Mouse (Mus musculus) liver, adult 2 months (tissue): Measurements from ENCODE around the gene Rnf187. TPM values are rescaled to one million over a fixed set of nuclear protein-coding genes. Genes with fewer than 3 reads are reported as not detected.
"Not testable (repeated sequence)": the region's sequence is repeated elsewhere in the genome, so short reads cannot be mapped to it uniquely, and the experiment has no call there.

ENCODE experiments used
- DNase-seq: peaks from one replicate; pipeline ENCODE4 v3.0.0-alpha.2; 2011; ENCODE audit warnings: low read depth, low spot score; ENCODE audit errors: extremely low read depth
- H3K27ac ChIP-seq: fragments of 200-500 bp; replicated peaks from 2 replicates; pipeline ENCODE4 v1.5.1; 2012; ENCODE audit warnings: low read depth, mild to moderate bottlenecking, control low read depth, inconsistent platforms, low read length; ENCODE audit not compliant: insufficient read depth
- H3K27me3 ChIP-seq: fragments of 200-500 bp; 2 replicates; pipeline ENCODE4 v1.6.1; 2012; ENCODE audit warnings: mild to moderate bottlenecking, moderate library complexity, low read length, inconsistent platforms; ENCODE audit not compliant: control insufficient read depth, insufficient read depth
- H3K36me3 ChIP-seq: fragments of 200-500 bp; 2 replicates; pipeline ENCODE4 v1.6.1; 2012; ENCODE audit warnings: low read length, inconsistent platforms; ENCODE audit not compliant: control insufficient read depth, insufficient read depth
- H3K4me1 ChIP-seq: fragments of 200-500 bp; 2 replicates; pipeline ENCODE4 v1.6.1; 2011; ENCODE audit warnings: low read length; ENCODE audit not compliant: control insufficient read depth, insufficient read depth
- H3K4me3 ChIP-seq: fragments of 200-500 bp; 2 replicates; pipeline ENCODE4 v1.5.1; 2011; ENCODE audit warnings: low read depth, mild to moderate bottlenecking, control low read depth, low read length, moderate library complexity; ENCODE audit not compliant: insufficient read depth
- H3K79me2 ChIP-seq: fragments of 200-500 bp; 2 replicates; pipeline ENCODE4 v1.6.1; 2012; ENCODE audit warnings: inconsistent platforms, mild to moderate bottlenecking, low read length, moderate library complexity; ENCODE audit not compliant: control insufficient read depth, insufficient read depth
- H3K9ac ChIP-seq: fragments of 200-500 bp; 2 replicates; pipeline ENCODE4 v1.6.1; 2012; ENCODE audit warnings: low read depth, mild to moderate bottlenecking, control low read depth, inconsistent platforms, low read length
- CTCF ChIP-seq: fragments of 200-500 bp; IDR thresholded peaks from 2 replicates; pipeline ENCODE4 v1.5.1; 2011; ENCODE audit warnings: low read depth, low read length, control low read depth
- POLR2A ChIP-seq: fragments of 200-500 bp; IDR thresholded peaks from 2 replicates; pipeline ENCODE4 v1.6.1; 2011; ENCODE audit warnings: low read length, control low read depth; ENCODE audit not compliant: insufficient read depth; ENCODE audit errors: extremely low read depth
- WGBS: fragments of 180-500 bp; shearing (Covaris S2); methylation state at CpG from one replicate; pipeline ENCODE4 v1.1.7; 2018; 5-methylcytosine and 5-hydroxymethylcytosine counted together
- polyA plus RNA-seq: library from polyadenylated mRNA; depleted of rRNA; stranded (reverse); fragments of >200 nt; gene quantifications from 2 replicates; pipeline ENCODE4 v1.2.3, GENCODE M21; 2012
- total RNA-seq: library from RNA; depleted of rRNA; stranded (reverse); fragments of >200 nt; gene quantifications from 2 replicates; pipeline ENCODE4 v1.2.3, GENCODE M21; 2014

Rnf187 gene
- total and polyA plus RNA-seq, 2 experiments = 63.7 to 134 TPM

- WGBS = 93% methylated on average over 6 of the region's 6 CpGs
- Histone ChIP-seq H3K27ac (no peak overlapping the region), H3K79me2 (peaks cover 2% of the 10 kb centered on the region; the same call in 1 of the 2 replicates), H3K9ac (no peak overlapping the region), H3K4me1 (peaks cover 7% of the 10 kb centered on the region; the same call in 1 of the 2 replicates), H3K4me3 (no peak overlapping the region), H3K36me3 (0 out of 2 replicates have a peak, but pooled peaks cover 2% of the 10 kb centered on the region), H3K27me3 (0 out of 2 replicates have a peak, but pooled peaks cover 5% of the 10 kb centered on the region)
- TF ChIP-seq POLR2A = no peak
- TF ChIP-seq CTCF = no peak
- no peak for DNase-seq
These were observed 19.8 kb upstream of the Rnf187 start for GRCm38 (mm10) chr11:58958536-58958935.

- no peak overlapping the region for H3K4me3 ChIP-seq
- 89% methylated on average over 5 of the region's 5 CpGs for WGBS
- 0 out of 2 replicates have a peak, but pooled peaks cover 2% of the 10 kb centered on the region for H3K36me3 ChIP-seq
- no peak overlapping the region for H3K9ac ChIP-seq
- peaks cover 9% of the 10 kb centered on the region; the same call in 1 of the 2 replicates for H3K4me1 ChIP-seq
- DNase-seq = no peak
- TF ChIP-seq CTCF (no peak), POLR2A (no peak)
- 0 out of 2 replicates have a peak, but pooled peaks cover 5% of the 10 kb centered on the region for H3K27me3 ChIP-seq
- H3K79me2 ChIP-seq = peaks cover 2% of the 10 kb centered on the region; the same call in 1 of the 2 replicates
- no peak overlapping the region for H3K27ac ChIP-seq
These were observed 18.7 kb upstream of the Rnf187 start for GRCm38 (mm10) chr11:58957226-58957914.

DNA sequence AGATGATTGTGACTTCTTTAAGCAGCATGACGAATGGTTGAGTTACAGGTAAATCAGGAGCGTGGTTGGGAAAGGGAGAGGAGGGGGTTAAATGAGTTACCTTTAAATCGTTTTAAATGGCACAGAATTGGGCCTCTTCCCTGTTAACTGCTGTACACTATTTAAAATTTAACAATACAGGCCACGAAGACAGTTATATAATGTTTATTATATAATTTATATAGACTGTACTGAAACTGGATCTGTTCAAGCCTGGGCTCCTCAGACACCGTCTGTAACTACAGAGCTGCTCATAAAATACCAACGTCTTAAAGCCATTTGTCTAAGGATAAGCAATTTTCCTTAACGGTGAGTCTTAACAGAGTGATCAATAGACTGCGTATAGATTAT lies 17.1 kb upstream of the Rnf187 start:
- H3K9ac ChIP-seq = peak overlapping the region; percentile 65
- no peak for TF ChIP-seq CTCF
- TF ChIP-seq POLR2A = no peak
- 0 out of 2 replicates have a peak, but pooled peaks cover 2% of the 10 kb centered on the region for H3K36me3 ChIP-seq
- H3K4me3 ChIP-seq = peak overlapping the region; percentile 80; the same call in 1 of the 2 replicates
- WGBS = 34% methylated on average over 8 of the region's 8 CpGs
- H3K27me3 ChIP-seq = no peaks in the 10 kb centered on the region
- peaks cover 9% of the 10 kb centered on the region; the same call in 1 of the 2 replicates for H3K4me1 ChIP-seq
- H3K79me2 ChIP-seq = peaks cover 2% of the 10 kb centered on the region; the same call in 1 of the 2 replicates
- no peak for DNase-seq
- H3K27ac ChIP-seq = no peak overlapping the region

DNA sequence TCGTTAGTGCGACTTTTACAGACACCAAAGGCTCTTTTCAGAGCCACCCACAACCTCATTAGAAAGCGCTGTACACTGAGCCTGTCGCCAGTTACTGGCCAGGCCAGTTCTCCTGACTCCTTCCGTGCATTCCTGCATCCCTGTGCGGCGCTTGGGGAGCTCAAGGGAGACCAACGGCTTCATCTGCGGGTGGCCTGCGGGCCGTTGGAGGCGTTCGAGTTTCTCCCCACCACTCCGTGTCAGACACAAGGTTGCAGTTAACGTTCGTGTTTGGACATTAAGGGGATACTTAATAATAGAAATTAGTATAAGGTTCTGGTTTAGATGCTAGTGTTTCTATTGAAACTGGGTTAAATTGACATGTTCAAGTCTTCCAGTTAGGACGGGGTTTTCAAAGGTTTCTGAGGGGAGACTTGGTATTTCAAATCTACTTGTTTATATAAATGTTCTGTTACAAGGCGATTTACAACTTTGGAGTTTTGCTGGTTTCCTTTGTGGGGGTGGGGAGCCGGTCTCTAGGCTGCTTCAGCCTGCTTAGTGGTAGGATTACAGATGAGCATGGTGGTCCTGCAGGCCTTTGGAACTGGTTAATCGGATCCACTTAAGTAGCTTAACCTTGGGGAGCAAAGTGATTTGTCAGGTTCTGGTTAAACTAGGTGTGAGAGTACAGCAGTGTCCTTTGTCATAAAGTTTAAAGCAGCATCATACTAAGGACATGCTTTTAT lies 16.6 kb upstream of the Rnf187 start:
- peak overlapping the region; percentile 80 for H3K4me3 ChIP-seq
- peak overlapping the region; percentile 76 for H3K9ac ChIP-seq
- peak overlapping the region; percentile 78 for H3K27ac ChIP-seq
- H3K79me2 ChIP-seq = peaks cover 2% of the 10 kb centered on the region; the same call in 1 of the 2 replicates
- TF ChIP-seq POLR2A (no peak), CTCF (no peak)
- no peaks in the 10 kb centered on the region for H3K27me3 ChIP-seq
- no peak for DNase-seq
- H3K36me3 ChIP-seq = 0 out of 2 replicates have a peak, but pooled peaks cover 2% of the 10 kb centered on the region
- 1% methylated on average over 20 of the region's 20 CpGs for WGBS
- peaks cover 9% of the 10 kb centered on the region; the same call in 1 of the 2 replicates for H3K4me1 ChIP-seq

DNA sequence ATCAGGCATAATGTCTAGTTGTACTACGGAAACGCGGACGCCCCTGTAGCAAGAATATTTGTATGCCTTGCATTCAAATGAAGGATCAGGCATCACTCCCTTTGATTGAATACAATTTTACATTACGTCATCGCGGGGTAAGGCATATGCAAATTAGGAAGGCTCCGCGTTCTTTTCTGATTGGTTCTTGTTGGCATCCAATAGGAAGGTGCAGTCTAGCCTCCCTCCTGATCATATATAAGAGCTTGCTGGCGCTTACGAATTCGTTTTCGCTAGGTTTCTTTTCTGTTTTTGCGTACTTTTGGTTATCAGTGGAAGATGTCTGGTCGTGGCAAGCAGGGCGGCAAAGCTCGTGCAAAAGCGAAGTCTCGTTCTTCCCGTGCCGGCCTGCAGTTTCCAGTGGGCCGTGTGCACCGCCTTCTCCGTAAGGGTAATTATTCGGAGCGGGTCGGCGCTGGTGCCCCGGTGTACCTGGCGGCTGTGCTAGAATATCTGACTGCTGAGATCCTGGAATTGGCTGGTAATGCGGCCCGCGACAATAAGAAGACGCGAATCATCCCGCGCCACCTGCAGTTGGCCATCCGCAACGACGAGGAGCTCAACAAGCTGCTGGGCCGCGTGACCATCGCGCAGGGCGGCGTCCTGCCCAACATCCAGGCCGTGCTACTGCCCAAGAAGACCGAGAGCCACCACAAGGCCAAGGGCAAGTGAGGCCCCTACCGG lies 15.9 kb upstream of the Rnf187 start, which contains the start of the genes Hist3h2a and Trim17:
TSS of gene Hist3h2a (plus strand) at position 266 of the 723 bp plus-strand sequence.
TSS of gene Trim17 (plus strand) at position 266 of the 723 bp plus-strand sequence.
- Histone ChIP-seq H3K4me3 (peak within 1 kb of the TSS; percentile 80), H3K9ac (peak within 1 kb of the TSS; percentile 76), H3K4me1 (peaks cover 9% of the 10 kb centered on the region; the same call in 1 of the 2 replicates), H3K79me2 (peaks cover 2% of the 10 kb centered on the region; the same call in 1 of the 2 replicates), H3K36me3 (0 out of 2 replicates have a peak, but pooled peaks cover 2% of the 10 kb centered on the region), H3K27me3 (no peaks in the 10 kb centered on the region), H3K27ac (peak within 1 kb of the TSS; percentile 78)
- DNase-seq = peak; percentile 95
- under 1% methylated on average over 49 of the region's 49 CpGs for whole genome bisulfite sequencing
- TF ChIP-seq POLR2A (peak; percentile 52; the same call in 1 of the 2 replicates), CTCF (peak; percentile 55)

DNA sequence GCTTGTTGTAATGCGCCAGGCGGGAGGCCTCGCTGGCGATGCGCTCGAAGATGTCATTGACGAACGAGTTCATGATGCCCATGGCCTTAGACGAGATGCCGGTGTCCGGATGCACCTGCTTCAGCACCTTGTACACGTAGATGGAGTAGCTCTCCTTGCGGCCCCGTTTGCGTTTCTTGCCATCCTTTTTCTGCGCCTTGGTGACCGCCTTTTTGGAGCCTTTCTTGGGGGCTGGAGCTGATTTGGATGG lies 15.4 kb upstream of the Rnf187 start:
- Histone ChIP-seq H3K27ac (peak overlapping the region; percentile 32; the same call in 1 of the 2 replicates), H3K9ac (peak overlapping the region; percentile 74), H3K4me3 (peak overlapping the region; percentile 51)
- not testable (repeated sequence) for H3K27me3 ChIP-seq, H3K36me3 ChIP-seq, DNase-seq, H3K79me2 ChIP-seq, H3K4me1 ChIP-seq
- under 1% methylated on average over 17 of the region's 17 CpGs for WGBS
